Comparison of ENCODE assay signal across 12 mouse cellular contexts in genomic region chr5:113334621-113335530, GRCm38 (mm10). TPM values are rescaled to one million over a fixed set of nuclear protein-coding genes. Genes with fewer than 3 reads are reported as not detected.
DNase-seq lines count a peak whose midpoint lies in the region; ATAC-seq and TF ChIP-seq lines count a peak whose summit lies in the region.
"Had no signal": no experiment of that assay in that cellular context is flagged by ENCODE, and none has a peak within 500 bp of the region (broad histone marks: within the 10 kb centered on the region; RNA-seq: fewer than 3 reads in every experiment).

No protein-coding gene starts in this region.

- H3K9me3 ChIP-seq in heart, embryonic 13.5 days = peaks cover 12% of the 10 kb centered on the region
- H3K9me3 ChIP-seq in ES-Bruce4 (replicated peaks; ENCODE audit: control insufficient read depth, insufficient read depth, low read length, poor library complexity, severe bottlenecking) = no peaks in the 10 kb centered on the region
- no peaks in the 10 kb centered on the region for H3K9me3 ChIP-seq in forebrain, embryonic 15.5 days
- H3K9me3 ChIP-seq in limb, embryonic 15.5 days = no peaks in the 10 kb centered on the region

- peak overlapping the region; percentile 42 for H3K4me3 ChIP-seq in heart, embryonic 13.5 days
- peak overlapping the region; percentile 52 for H3K4me3 ChIP-seq in ES-Bruce4 (ENCODE audit: low read depth, low read length)
- peak overlapping the region; percentile 22 for H3K4me3 ChIP-seq in forebrain, embryonic 15.5 days
- peak overlapping the region; percentile 28 for H3K4me3 ChIP-seq in limb, embryonic 15.5 days

- TF ChIP-seq POLR2A in ES-Bruce4 (IDR thresholded peaks at IDR 0.05; ENCODE audit: insufficient read depth, low read length) = no peak

- peaks cover 15% of the 10 kb centered on the region for H3K4me1 ChIP-seq in heart, embryonic 13.5 days
- peaks cover 8% of the 10 kb centered on the region for H3K4me1 ChIP-seq in ES-Bruce4 (ENCODE audit: control insufficient read depth, insufficient read depth, low read length)
- peaks cover 18% of the 10 kb centered on the region for H3K4me1 ChIP-seq in forebrain, embryonic 15.5 days
- H3K4me1 ChIP-seq in limb, embryonic 15.5 days = peaks cover 15% of the 10 kb centered on the region

- H3K9ac ChIP-seq in heart, embryonic 13.5 days = 0 out of 2 replicates have a peak overlapping the region, but pooled peaks have one; percentile 52
- peak overlapping the region; percentile 48 for H3K9ac ChIP-seq in ES-Bruce4 (ENCODE audit: low read depth, poor library complexity, severe bottlenecking)
- peak overlapping the region; percentile 19; the same call in 1 of the 2 replicates for H3K9ac ChIP-seq in forebrain, embryonic 15.5 days (replicated peaks)
- no peak overlapping the region for H3K9ac ChIP-seq in limb, embryonic 15.5 days

- intact Hi-C loops in heart, postnatal 10 days (cut with DNase I) = no loop called here

- H3K4me2 ChIP-seq in heart, embryonic 13.5 days = peak overlapping the region; percentile 63
- H3K4me2 ChIP-seq in forebrain, embryonic 15.5 days (replicated peaks) = peak overlapping the region; percentile 34
- peak overlapping the region; percentile 42 for H3K4me2 ChIP-seq in limb, embryonic 15.5 days

- TF ChIP-seq EP300 in ES-Bruce4 (IDR thresholded peaks at IDR 0.05; ENCODE audit: insufficient read depth, low read depth, low read length) = peak; percentile 97

- no peak overlapping the region for H3K27ac ChIP-seq in heart, embryonic 13.5 days (replicated peaks)
- peak overlapping the region; percentile 39 for H3K27ac ChIP-seq in ES-Bruce4 (ENCODE audit: insufficient read depth, low read length)
- H3K27ac ChIP-seq in forebrain, embryonic 15.5 days (replicated peaks) = no peak overlapping the region
- no peak overlapping the region for H3K27ac ChIP-seq in limb, embryonic 15.5 days

- no peak for TF ChIP-seq CTCF in ES-Bruce4 (IDR thresholded peaks at IDR 0.05; ENCODE audit: low read depth, low read length)

- 8% methylated on average over 34 of the region's 34 CpGs for WGBS in heart, embryonic 13.5 days
- WGBS in forebrain, embryonic 15.5 days = 7% methylated on average over 33 of the region's 34 CpGs
- WGBS in limb, embryonic 15.5 days = 7% methylated on average over 34 of the region's 34 CpGs

- H3K27me3 ChIP-seq in heart, embryonic 13.5 days (replicated peaks) = peaks cover 97% of the 10 kb centered on the region
- no peaks in the 10 kb centered on the region for H3K27me3 ChIP-seq in ES-Bruce4 (ENCODE audit: control insufficient read depth, insufficient read depth, low read length, poor library complexity, severe bottlenecking)
- H3K27me3 ChIP-seq in forebrain, embryonic 15.5 days = peaks cover 46% of the 10 kb centered on the region
- peaks cover 81% of the 10 kb centered on the region for H3K27me3 ChIP-seq in limb, embryonic 15.5 days

- no peaks in the 10 kb centered on the region for H3K36me3 ChIP-seq in heart, embryonic 13.5 days
- no peaks in the 10 kb centered on the region for H3K36me3 ChIP-seq in ES-Bruce4 (ENCODE audit: control insufficient read depth, insufficient read depth, low read length, poor library complexity, severe bottlenecking)
- no peaks in the 10 kb centered on the region for H3K36me3 ChIP-seq in forebrain, embryonic 15.5 days
- H3K36me3 ChIP-seq in limb, embryonic 15.5 days = no peaks in the 10 kb centered on the region

- no peak for DNase-seq in heart, postnatal 10 days
- DNase-seq in cerebellum, adult 11-12 months = no peak
- no peak for DNase-seq in thymus, adult 18-20 months
- DNase-seq in cerebellum, adult 11 months = no peak
- DNase-seq: adrenal gland, postnatal 10 days; B cell, adult 2 months had no signal

- no peak for ATAC-seq in heart, embryonic 13.5 days (ENCODE audit: extremely low read depth, insufficient number of reproducible peaks, low FRiP score, low TSS enrichment)
- no peak for ATAC-seq in forebrain, embryonic 15.5 days (replicated peaks)
- no peak for ATAC-seq in limb, embryonic 15.5 days (ENCODE audit: insufficient number of reproducible peaks, low FRiP score, low TSS enrichment, low read depth)

RNA-seq across cellular contexts. Expression of gene Aym1, which starts 22.2 kb away (rescaled TPM):
- polyA plus RNA-seq in heart, embryonic 13.5 days (2015; fragmentation: Nextera tagmentation; extraction: Ambion mirVana) = not detected in 2 replicates
- not detected for total RNA-seq in heart, postnatal 10 days (2021)
- not detected in 2 replicates for polyA plus RNA-seq in ES-Bruce4 (2011; ENCODE audit: insufficient read depth, insufficient read length, low read depth, missing spikeins)
- polyA plus RNA-seq in forebrain, embryonic 15.5 days (2015; fragmentation: Nextera tagmentation; extraction: Ambion mirVana) = not detected in 2 replicates
- polyA plus RNA-seq in limb, embryonic 15.5 days (2015; fragmentation: Nextera tagmentation; extraction: Ambion mirVana) = not detected in 2 replicates
- total RNA-seq: adrenal gland, postnatal 10 days had no signal
- polyA plus RNA-seq: liver, embryonic 16.5 days; urinary bladder, adult 2 months had no signal

RNA-seq across cellular contexts. Expression of gene Sgsm1, which starts 24.3 kb away (rescaled TPM):
- polyA plus RNA-seq in heart, embryonic 13.5 days (2015; fragmentation: Nextera tagmentation; extraction: Ambion mirVana) = 1.5 TPM in 2 replicates
- 1 to 10 TPM in 1 of 2 experiments, under 1 TPM in 1; 0.74 to 1.1 TPM for total RNA-seq in heart, postnatal 10 days (2021)
- polyA plus RNA-seq in ES-Bruce4 (2011; ENCODE audit: insufficient read depth, insufficient read length, low read depth, missing spikeins) = 11.7 and 12.6 TPM in 2 replicates
- polyA plus RNA-seq in forebrain, embryonic 15.5 days (2015; fragmentation: Nextera tagmentation; extraction: Ambion mirVana) = 14.7 and 15.7 TPM in 2 replicates
- 2.0 and 2.1 TPM in 2 replicates for polyA plus RNA-seq in limb, embryonic 15.5 days (2015; fragmentation: Nextera tagmentation; extraction: Ambion mirVana)
